Mouse (Mus musculus): Measurements from ENCODE around the gene Mark1. TPM values are rescaled to one million over a fixed set of nuclear protein-coding genes. Genes with fewer than 3 reads are reported as not detected.

Mark1 gene
- polyA plus RNA-seq, 1 experiment: 21.2 TPM

- H3K4me1 ChIP-seq (ENCODE audit: control insufficient read depth, insufficient read depth, low read length): peaks cover 4% of the 10 kb centered on the region; the same call in 1 of the 2 replicates
- H3K27ac ChIP-seq (ENCODE audit: insufficient read depth, low read length): no peak overlapping the region
- H3K4me3 ChIP-seq (ENCODE audit: insufficient read depth, low read length): no peak overlapping the region
- TF ChIP-seq CTCF (IDR thresholded peaks at IDR 0.05; ENCODE audit: borderline replicate concordance, insufficient read depth, low read length) (no peak), POLR2A (IDR thresholded peaks at IDR 0.05; ENCODE audit: low read depth, low read length) (no peak)
Observed at GRCm38 (mm10) chr1:184862636-184863035, 136.7 kb downstream of the Mark1 start.

GRCm38 (mm10) chr1:184861551-184861950 lies 137.8 kb downstream of the Mark1 start:
- no peak for TF ChIP-seq POLR2A (IDR thresholded peaks at IDR 0.05; ENCODE audit: low read depth, low read length)
- no peak for TF ChIP-seq CTCF (IDR thresholded peaks at IDR 0.05; ENCODE audit: borderline replicate concordance, insufficient read depth, low read length)
- Histone ChIP-seq H3K4me3 (ENCODE audit: insufficient read depth, low read length) (no peak overlapping the region), H3K4me1 (ENCODE audit: control insufficient read depth, insufficient read depth, low read length) (peaks cover 4% of the 10 kb centered on the region; the same call in 1 of the 2 replicates), H3K27ac (ENCODE audit: insufficient read depth, low read length) (no peak overlapping the region)

GRCm38 (mm10) chr1:184860276-184860675 lies 139.1 kb downstream of the Mark1 start:
- TF ChIP-seq POLR2A (IDR thresholded peaks at IDR 0.05; ENCODE audit: low read depth, low read length) (no peak), CTCF (IDR thresholded peaks at IDR 0.05; ENCODE audit: borderline replicate concordance, insufficient read depth, low read length) (no peak)
- no peak overlapping the region for H3K27ac ChIP-seq (ENCODE audit: insufficient read depth, low read length)
- peaks cover 4% of the 10 kb centered on the region; the same call in 1 of the 2 replicates for H3K4me1 ChIP-seq (ENCODE audit: control insufficient read depth, insufficient read depth, low read length)
- no peak overlapping the region for H3K4me3 ChIP-seq (ENCODE audit: insufficient read depth, low read length)

- no peak overlapping the region for H3K4me3 ChIP-seq (ENCODE audit: insufficient read depth, low read length)
- H3K27ac ChIP-seq (ENCODE audit: insufficient read depth, low read length): no peak overlapping the region
- TF ChIP-seq CTCF (IDR thresholded peaks at IDR 0.05; ENCODE audit: borderline replicate concordance, insufficient read depth, low read length): no peak
- no peak for TF ChIP-seq POLR2A (IDR thresholded peaks at IDR 0.05; ENCODE audit: low read depth, low read length)
- peaks cover 4% of the 10 kb centered on the region for H3K4me1 ChIP-seq (ENCODE audit: control insufficient read depth, insufficient read depth, low read length)
Observed at GRCm38 (mm10) chr1:184858253-184858652, 141.1 kb downstream of the Mark1 start.

- H3K4me3 ChIP-seq (ENCODE audit: insufficient read depth, low read length): no peak overlapping the region
- no peak overlapping the region for H3K27ac ChIP-seq (ENCODE audit: insufficient read depth, low read length)
- peaks cover 4% of the 10 kb centered on the region for H3K4me1 ChIP-seq (ENCODE audit: control insufficient read depth, insufficient read depth, low read length)
- TF ChIP-seq POLR2A (IDR thresholded peaks at IDR 0.05; ENCODE audit: low read depth, low read length) (no peak), CTCF (IDR thresholded peaks at IDR 0.05; ENCODE audit: borderline replicate concordance, insufficient read depth, low read length) (no peak)
Observed at GRCm38 (mm10) chr1:184857216-184857615, 142.2 kb downstream of the Mark1 start.

- Histone ChIP-seq H3K4me1 (ENCODE audit: control insufficient read depth, insufficient read depth, low read length) (no peaks in the 10 kb centered on the region; the same call in 1 of the 2 replicates), H3K4me3 (ENCODE audit: insufficient read depth, low read length) (no peak overlapping the region), H3K27ac (ENCODE audit: insufficient read depth, low read length) (no peak overlapping the region)
- no peak for TF ChIP-seq CTCF (IDR thresholded peaks at IDR 0.05; ENCODE audit: borderline replicate concordance, insufficient read depth, low read length)
- TF ChIP-seq POLR2A (IDR thresholded peaks at IDR 0.05; ENCODE audit: low read depth, low read length): no peak
Observed at GRCm38 (mm10) chr1:184853922-184854321, 145.4 kb downstream of the Mark1 start.

- peak; percentile 60; the same call in 1 of the 2 replicates for TF ChIP-seq CTCF (IDR thresholded peaks at IDR 0.05; ENCODE audit: borderline replicate concordance, insufficient read depth, low read length)
- no peak for TF ChIP-seq POLR2A (IDR thresholded peaks at IDR 0.05; ENCODE audit: low read depth, low read length)
- no peak overlapping the region for H3K4me3 ChIP-seq (ENCODE audit: insufficient read depth, low read length)
- H3K27ac ChIP-seq (ENCODE audit: insufficient read depth, low read length): no peak overlapping the region
Observed at GRCm38 (mm10) chr1:184853339-184853738, 146.0 kb downstream of the Mark1 start.

GRCm38 (mm10) chr1:184851741-184852618 lies 147.4 kb downstream of the Mark1 start:
- H3K27ac ChIP-seq (ENCODE audit: insufficient read depth, low read length): no peak overlapping the region
- TF ChIP-seq CTCF (IDR thresholded peaks at IDR 0.05; ENCODE audit: borderline replicate concordance, insufficient read depth, low read length) (peak; percentile 25; the same call in 1 of the 2 replicates), POLR2A (IDR thresholded peaks at IDR 0.05; ENCODE audit: low read depth, low read length) (no peak)
- no peak overlapping the region for H3K4me3 ChIP-seq (ENCODE audit: insufficient read depth, low read length)
- no peaks in the 10 kb centered on the region; the same call in 1 of the 2 replicates for H3K4me1 ChIP-seq (ENCODE audit: control insufficient read depth, insufficient read depth, low read length)

More at GRCm38 (mm10) chr1:184853339-184853738, 146.0 kb downstream of the Mark1 start:
- H3K4me1 ChIP-seq (ENCODE audit: control insufficient read depth, insufficient read depth, low read length): no peaks in the 10 kb centered on the region; the same call in 1 of the 2 replicates

- no peak overlapping the region for H3K27ac ChIP-seq (ENCODE audit: insufficient read depth, low read length)
- H3K4me1 ChIP-seq (ENCODE audit: control insufficient read depth, insufficient read depth, low read length): no peaks in the 10 kb centered on the region; the same call in 1 of the 2 replicates
- H3K4me3 ChIP-seq (ENCODE audit: insufficient read depth, low read length): no peak overlapping the region
- TF ChIP-seq CTCF (IDR thresholded peaks at IDR 0.05; ENCODE audit: borderline replicate concordance, insufficient read depth, low read length) (no peak), POLR2A (IDR thresholded peaks at IDR 0.05; ENCODE audit: low read depth, low read length) (no peak)
Observed at GRCm38 (mm10) chr1:184851166-184851565, 148.2 kb downstream of the Mark1 start.

GRCm38 (mm10) chr1:184846973-184847372 lies 152.4 kb downstream of the Mark1 start:
- Histone ChIP-seq H3K4me3 (ENCODE audit: insufficient read depth, low read length) (no peak overlapping the region), H3K27ac (ENCODE audit: insufficient read depth, low read length) (no peak overlapping the region), H3K4me1 (ENCODE audit: control insufficient read depth, insufficient read depth, low read length) (peaks cover 5% of the 10 kb centered on the region; the same call in 1 of the 2 replicates)
- TF ChIP-seq CTCF (IDR thresholded peaks at IDR 0.05; ENCODE audit: borderline replicate concordance, insufficient read depth, low read length) (no peak), POLR2A (IDR thresholded peaks at IDR 0.05; ENCODE audit: low read depth, low read length) (no peak)

Other genes with a start within 250 kb of the Mark1 start
- gene Marc1, start 188.3 kb downstream of the Mark1 start, polyA plus RNA-seq (2011; ENCODE audit: insufficient read length, low read depth, missing spikeins): not detected in 2 replicates
- gene Marc2, start 153.1 kb downstream of the Mark1 start, polyA plus RNA-seq (2011; ENCODE audit: insufficient read length, low read depth, missing spikeins): 86.4 and 97.6 TPM in 2 replicates
- 0.18 and 0.32 TPM in 2 replicates for gene C130074G19Rik, start 116.4 kb downstream of the Mark1 start, polyA plus RNA-seq (2011; ENCODE audit: insufficient read length, low read depth, missing spikeins)
- 42.4 and 49.5 TPM in 2 replicates for gene Rab3gap2, start 204.5 kb upstream of the Mark1 start, polyA plus RNA-seq (2011; ENCODE audit: insufficient read length, low read depth, missing spikeins)

Measured in embryonic fibroblast, embryonic 13.5 days (primary cell).